Mouse (Mus musculus) limb, embryonic 11.5 days (tissue): ENCODE measurements around the gene Dpysl4. TPM values are rescaled to one million over a fixed set of nuclear protein-coding genes. Genes with fewer than 3 reads are reported as not detected.

Experiments used
- ATAC-seq: fragments of 200-750 bp; cut with Nextera tagmentation; 2 replicates; pipeline ENCODE4 v1.8.0; 2017; ENCODE audit warnings: low read depth; ENCODE audit not compliant: insufficient number of reproducible peaks, low FRiP score, low TSS enrichment
- DNase-seq: peaks from one replicate; pipeline ENCODE4 v3.0.0-alpha.2; 2015; ENCODE audit warnings: low spot score
- H3K27ac ChIP-seq: fragments of 300-500 bp; sonication (generic); replicated peaks from 2 replicates; pipeline ENCODE4 v1.5.1; 2014; ENCODE audit warnings: low read depth, mild to moderate bottlenecking, low read length
- H3K27me3 ChIP-seq: fragments of 300-500 bp; sonication (generic); 2 replicates; pipeline ENCODE4 v1.6.1; 2014; ENCODE audit warnings: mild to moderate bottlenecking, low read length, mixed read lengths; ENCODE audit not compliant: control insufficient read depth, insufficient read depth
- H3K36me3 ChIP-seq: fragments of 300-500 bp; sonication (generic); 2 replicates; pipeline ENCODE4 v1.6.1; 2014; ENCODE audit warnings: mild to moderate bottlenecking, low read length, moderate library complexity, mixed read lengths; ENCODE audit not compliant: control insufficient read depth, insufficient read depth
- H3K4me1 ChIP-seq: fragments of 300-500 bp; sonication (generic); 2 replicates; pipeline ENCODE4 v1.6.1; 2014; ENCODE audit warnings: low read length, mixed read lengths; ENCODE audit not compliant: control insufficient read depth, insufficient read depth
- H3K4me2 ChIP-seq: fragments of 300-500 bp; sonication (generic); 2 replicates; pipeline ENCODE4 v1.6.1; 2014; ENCODE audit warnings: low read depth, mild to moderate bottlenecking, moderate library complexity; ENCODE audit not compliant: severe bottlenecking
- H3K4me3 ChIP-seq: fragments of 300-500 bp; sonication (generic); 2 replicates; pipeline ENCODE4 v1.5.1; 2014; ENCODE audit warnings: low read depth, low read length
- H3K9ac ChIP-seq: fragments of 300-500 bp; sonication (generic); 2 replicates; pipeline ENCODE4 v1.6.1; 2014; ENCODE audit warnings: mild to moderate bottlenecking, low read length
- H3K9me3 ChIP-seq: fragments of 300-500 bp; sonication (generic); 2 replicates; pipeline ENCODE4 v1.6.1; 2016; ENCODE audit warnings: low read length; ENCODE audit not compliant: control insufficient read depth
- WGBS: fragments of 180-500 bp; shearing (Covaris S2); extraction: QIAGEN DNeasy Blood & Tissue Kit; methylation state at CpG from one replicate; pipeline ENCODE4 v1.1.7; 2014; 5-methylcytosine and 5-hydroxymethylcytosine counted together
- polyA plus RNA-seq: library from polyadenylated mRNA; unstranded; fragments of >200 nt; fragmentation: Nextera tagmentation; extraction: Ambion mirVana; gene quantifications from 2 replicates; pipeline ENCODE4 v1.2.1, GENCODE M21; 2014

Gene Dpysl4
- polyA plus RNA-seq, 1 experiment from 2014 or later: 32.8 TPM

DNA sequence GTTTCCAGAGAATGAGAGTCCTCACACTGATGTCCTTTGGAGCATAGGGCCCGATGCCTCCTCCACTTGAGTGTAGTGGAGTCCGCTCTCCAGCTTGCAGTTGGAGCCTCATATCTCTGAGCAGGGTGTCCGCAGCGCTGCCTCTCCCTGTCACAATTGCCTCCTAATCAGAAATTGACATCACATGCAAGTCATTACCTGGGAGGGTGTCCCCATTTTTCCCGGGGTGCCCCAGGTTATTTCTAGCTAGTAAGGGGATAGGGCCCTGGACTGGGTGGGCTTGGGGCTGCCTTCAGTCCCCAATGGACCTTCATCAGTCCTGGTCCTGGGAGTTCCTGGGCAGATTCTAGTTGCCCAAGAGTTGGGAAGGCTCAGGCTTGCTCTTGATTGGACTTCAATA, 6.9 kb downstream of the Dpysl4 start:
- Histone ChIP-seq H3K9ac (no peak overlapping the region), H3K4me2 (no peak overlapping the region), H3K9me3 (no peaks in the 10 kb centered on the region), H3K36me3 (no peaks in the 10 kb centered on the region), H3K4me1 (no peaks in the 10 kb centered on the region), H3K27me3 (no peaks in the 10 kb centered on the region), H3K4me3 (no peak overlapping the region), H3K27ac (no peak overlapping the region)
- 94% methylated on average over 5 of the region's 5 CpGs for WGBS
- DNase-seq (no peak), ATAC-seq (no peak)

DNA sequence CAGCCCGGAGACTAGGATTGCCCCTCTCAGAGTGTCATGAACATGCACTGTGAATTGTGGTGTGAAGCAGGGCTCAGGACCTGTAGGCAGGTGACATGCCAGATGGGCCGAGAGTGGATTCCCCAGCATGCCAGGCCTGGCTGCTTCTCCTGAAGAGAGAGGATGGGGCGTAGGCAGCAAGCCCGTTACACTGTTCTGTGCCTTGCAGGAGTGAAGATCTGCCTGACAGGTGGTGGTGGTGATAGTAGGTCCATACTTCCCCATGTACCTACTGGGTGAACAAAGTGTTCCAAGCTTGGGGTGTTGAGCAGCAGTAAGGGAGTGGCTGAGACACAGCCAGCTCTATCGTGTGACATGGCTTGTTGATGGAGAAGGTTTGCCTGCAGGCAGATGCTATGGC, 7.3 kb downstream of the Dpysl4 start:
- H3K4me2 ChIP-seq: no peak overlapping the region
- WGBS: 87% methylated on average over 5 of the region's 5 CpGs
- no peaks in the 10 kb centered on the region for H3K36me3 ChIP-seq

DNA sequence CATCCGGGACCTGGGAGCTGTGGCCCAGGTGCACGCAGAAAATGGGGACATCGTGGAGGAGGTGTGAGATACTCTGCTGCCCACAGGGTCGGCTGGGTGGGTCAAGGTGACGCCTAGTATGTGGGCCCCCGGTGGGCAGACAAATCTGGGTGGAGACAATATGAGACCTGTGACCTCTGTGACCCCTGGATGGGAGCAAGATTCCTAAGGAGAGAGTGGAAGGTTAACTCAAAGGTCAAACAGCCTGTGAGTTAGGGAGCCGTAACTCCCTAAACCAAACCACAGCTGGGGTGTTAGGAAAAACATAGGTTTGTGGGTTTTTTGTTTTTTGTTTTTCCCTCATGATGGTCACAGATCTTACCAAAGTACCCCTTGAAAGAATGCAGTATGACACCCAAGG, 8.0 kb downstream of the Dpysl4 start:
- ATAC-seq: no peak

More for the DNA sequence above, 7.3 kb downstream of the Dpysl4 start:
- ATAC-seq (no peak), DNase-seq (no peak)
- Histone ChIP-seq H3K9me3 (no peaks in the 10 kb centered on the region), H3K9ac (no peak overlapping the region), H3K27me3 (no peaks in the 10 kb centered on the region), H3K27ac (no peak overlapping the region), H3K4me3 (no peak overlapping the region), H3K4me1 (no peaks in the 10 kb centered on the region)

DNA sequence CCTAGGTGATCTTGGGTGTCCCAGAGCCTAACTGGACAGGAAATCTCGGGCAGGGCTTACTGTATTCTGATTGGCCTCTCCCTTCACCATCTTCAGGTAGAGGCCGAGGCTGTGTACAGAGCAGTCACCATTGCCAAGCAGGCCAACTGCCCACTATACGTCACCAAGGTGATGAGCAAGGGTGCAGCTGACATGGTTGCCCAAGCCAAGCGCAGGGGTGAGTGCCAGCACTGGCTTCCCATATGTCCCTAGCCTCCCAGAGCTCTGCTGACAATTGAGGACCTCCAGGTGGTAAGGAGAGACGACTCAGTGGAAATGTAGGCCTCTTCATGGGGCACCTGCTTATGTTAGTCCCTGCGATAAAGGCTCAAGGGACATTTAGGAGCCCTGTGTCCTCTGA, 9.0 kb downstream of the Dpysl4 start:
- Histone ChIP-seq H3K27ac (no peak overlapping the region), H3K4me2 (no peak overlapping the region), H3K27me3 (no peaks in the 10 kb centered on the region), H3K4me3 (no peak overlapping the region), H3K9me3 (no peaks in the 10 kb centered on the region), H3K9ac (no peak overlapping the region), H3K4me1 (no peaks in the 10 kb centered on the region), H3K36me3 (no peaks in the 10 kb centered on the region)
- no peak for DNase-seq
- ATAC-seq: no peak
- 87% methylated on average over 6 of the region's 6 CpGs for WGBS

More for the DNA sequence above, 8.0 kb downstream of the Dpysl4 start:
- no peaks in the 10 kb centered on the region for H3K4me1 ChIP-seq
- no peak for DNase-seq
- no peak overlapping the region for H3K27ac ChIP-seq
- WGBS: 79% methylated on average over 7 of the region's 7 CpGs
- no peak overlapping the region for H3K4me3 ChIP-seq
- no peak overlapping the region for H3K4me2 ChIP-seq
- H3K9me3 ChIP-seq: no peaks in the 10 kb centered on the region
- H3K36me3 ChIP-seq: no peaks in the 10 kb centered on the region
- H3K9ac ChIP-seq: no peak overlapping the region
- H3K27me3 ChIP-seq: no peaks in the 10 kb centered on the region

GRCm38 (mm10) chr7:139095282-139095681, 9.5 kb downstream of the Dpysl4 start:
- Histone ChIP-seq H3K9ac (no peak overlapping the region), H3K27ac (no peak overlapping the region), H3K36me3 (no peaks in the 10 kb centered on the region), H3K4me1 (no peaks in the 10 kb centered on the region), H3K4me2 (no peak overlapping the region), H3K27me3 (no peaks in the 10 kb centered on the region), H3K9me3 (no peaks in the 10 kb centered on the region), H3K4me3 (no peak overlapping the region)
- DNase-seq (no peak), ATAC-seq (no peak)
- 87% methylated on average over 7 of the region's 7 CpGs for WGBS

- no peak overlapping the region for H3K9ac ChIP-seq
- no peaks in the 10 kb centered on the region for H3K27me3 ChIP-seq
- no peaks in the 10 kb centered on the region for H3K4me1 ChIP-seq
- ATAC-seq (no peak), DNase-seq (no peak)
- no peak overlapping the region for H3K4me3 ChIP-seq
- H3K9me3 ChIP-seq: no peaks in the 10 kb centered on the region
- H3K4me2 ChIP-seq: no peak overlapping the region
- H3K36me3 ChIP-seq: no peaks in the 10 kb centered on the region
- H3K27ac ChIP-seq: no peak overlapping the region
- 87% methylated on average over 6 of the region's 6 CpGs for WGBS
These were observed 10.6 kb downstream of the Dpysl4 start for GRCm38 (mm10) chr7:139096399-139096798.

DNA sequence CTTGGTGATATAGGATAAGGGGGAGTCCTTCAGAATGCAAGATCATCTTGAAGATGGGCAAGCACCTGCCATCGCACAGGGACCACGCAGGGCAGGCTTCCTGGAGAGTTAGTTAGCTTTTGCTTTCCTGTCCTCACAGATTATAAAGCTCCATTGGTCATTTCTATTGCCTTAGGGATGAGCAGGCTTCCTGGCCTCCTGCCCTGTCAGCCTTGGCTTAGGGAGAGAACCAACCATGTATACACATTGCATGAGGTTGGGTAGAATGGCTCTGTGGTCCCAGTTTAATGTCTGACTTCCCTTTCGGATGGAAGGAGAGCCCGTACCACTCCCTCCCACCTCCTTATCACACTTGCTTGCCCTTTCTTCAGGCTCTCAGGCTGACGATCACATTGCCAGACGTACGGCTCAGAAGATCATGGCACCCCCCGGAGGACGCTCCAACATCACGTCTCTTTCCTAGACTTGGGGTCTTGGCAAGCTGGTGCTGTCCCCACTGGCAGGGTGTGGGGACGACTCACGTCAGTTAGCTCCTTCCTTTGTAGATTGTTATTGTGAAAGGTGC, 14.8 kb downstream of the Dpysl4 start:
- WGBS: 70% methylated on average over 12 of the region's 12 CpGs
- no peak for ATAC-seq
- Histone ChIP-seq H3K27me3 (no peaks in the 10 kb centered on the region), H3K27ac (no peak overlapping the region), H3K36me3 (no peaks in the 10 kb centered on the region), H3K4me3 (no peak overlapping the region), H3K9ac (no peak overlapping the region), H3K4me1 (no peaks in the 10 kb centered on the region), H3K4me2 (no peak overlapping the region), H3K9me3 (no peaks in the 10 kb centered on the region)
- DNase-seq: no peak

- Histone ChIP-seq H3K9me3 (no peaks in the 10 kb centered on the region), H3K27me3 (no peaks in the 10 kb centered on the region), H3K4me1 (no peaks in the 10 kb centered on the region), H3K36me3 (no peaks in the 10 kb centered on the region), H3K9ac (no peak overlapping the region), H3K4me3 (no peak overlapping the region), H3K4me2 (no peak overlapping the region), H3K27ac (no peak overlapping the region)
- WGBS: 68% methylated on average over 10 of the region's 10 CpGs
- DNase-seq (no peak), ATAC-seq (no peak)
These were observed 15.5 kb downstream of the Dpysl4 start for GRCm38 (mm10) chr7:139101286-139101804.

- DNase-seq (no peak), ATAC-seq (no peak)
- 69% methylated on average over 3 of the region's 3 CpGs for WGBS
- no peaks in the 10 kb centered on the region for H3K9me3 ChIP-seq
- no peak overlapping the region for H3K27ac ChIP-seq
- H3K4me3 ChIP-seq: no peak overlapping the region
- H3K27me3 ChIP-seq: no peaks in the 10 kb centered on the region
- no peaks in the 10 kb centered on the region for H3K36me3 ChIP-seq
- no peak overlapping the region for H3K9ac ChIP-seq
- no peak overlapping the region for H3K4me2 ChIP-seq
- no peaks in the 10 kb centered on the region for H3K4me1 ChIP-seq
These were observed 16.0 kb downstream of the Dpysl4 start for GRCm38 (mm10) chr7:139101826-139102225.
